Mouse (Mus musculus): ENCODE data around the gene Ascl3. TPM values are rescaled to one million over a fixed set of nuclear protein-coding genes. Genes with fewer than 3 reads are reported as not detected.

The Ascl3 gene
- under 1 TPM in 2 of 4 experiments, not detected in 2; 0.46 to 0.99 TPM for total RNA-seq (2022)

DNA sequence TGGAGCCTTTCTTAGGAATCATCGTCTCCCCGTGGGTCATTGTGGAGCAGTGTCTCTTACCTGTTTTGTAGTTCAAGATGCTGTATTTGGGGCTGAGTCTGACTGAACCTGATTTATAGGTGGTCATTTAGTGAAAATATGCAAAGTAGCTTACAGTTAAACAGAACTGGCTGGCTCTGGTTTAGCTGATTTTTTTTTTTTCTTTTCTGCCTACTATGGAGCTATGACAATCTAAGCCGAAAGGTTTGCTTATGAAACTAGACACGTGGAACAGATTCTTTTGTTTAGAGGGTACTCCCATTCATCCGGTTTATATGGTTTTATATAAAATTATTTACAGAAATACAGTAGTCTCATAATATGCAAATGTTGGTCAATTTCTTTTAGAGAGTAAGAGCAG is at the start of gene Ascl3:
Gene Ascl3, minus strand, starts transcription at position 101 of the 400 bp plus-strand sequence.
- no peak for DNase-seq

DNA sequence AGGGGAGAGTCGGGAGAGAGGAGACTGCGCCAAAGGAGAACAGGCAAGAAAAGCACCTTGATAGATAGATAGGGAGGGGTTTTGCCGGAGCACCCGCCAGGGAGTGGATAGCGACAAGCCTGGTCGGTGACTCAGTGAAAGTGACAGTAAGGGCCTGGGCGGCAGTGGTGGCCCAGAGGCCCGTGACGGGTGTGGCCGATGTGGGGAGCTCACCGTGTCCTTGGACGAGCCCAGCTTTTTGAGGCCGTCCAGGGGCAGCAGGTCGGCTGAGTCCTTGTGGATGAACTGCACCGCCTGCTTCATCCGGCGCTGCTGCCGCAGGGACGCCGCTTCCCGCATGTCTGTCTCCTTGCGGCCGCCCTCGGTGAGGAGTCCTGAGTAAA is 49.6 kb upstream of the Ascl3 start:
- no peak for DNase-seq

DNA sequence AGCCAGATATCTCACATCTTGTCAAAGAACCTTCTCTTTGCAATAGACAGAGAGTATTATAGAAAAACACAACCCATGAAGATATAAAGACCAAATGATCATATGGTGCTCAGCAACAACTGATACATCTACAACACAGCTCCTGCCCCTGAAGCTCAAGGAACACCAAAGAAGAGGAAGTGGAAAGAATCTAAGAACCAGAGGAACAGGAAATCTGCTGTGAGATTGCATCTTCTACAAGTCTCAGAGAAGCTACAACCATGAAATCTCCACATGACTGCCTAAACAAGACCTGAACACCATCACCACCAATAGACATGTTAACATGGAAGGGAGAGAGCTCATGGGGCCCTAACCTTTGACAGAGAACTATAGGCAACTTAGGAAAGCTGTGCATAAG is 40.7 kb upstream of the Ascl3 start:
- no peak for DNase-seq

DNA sequence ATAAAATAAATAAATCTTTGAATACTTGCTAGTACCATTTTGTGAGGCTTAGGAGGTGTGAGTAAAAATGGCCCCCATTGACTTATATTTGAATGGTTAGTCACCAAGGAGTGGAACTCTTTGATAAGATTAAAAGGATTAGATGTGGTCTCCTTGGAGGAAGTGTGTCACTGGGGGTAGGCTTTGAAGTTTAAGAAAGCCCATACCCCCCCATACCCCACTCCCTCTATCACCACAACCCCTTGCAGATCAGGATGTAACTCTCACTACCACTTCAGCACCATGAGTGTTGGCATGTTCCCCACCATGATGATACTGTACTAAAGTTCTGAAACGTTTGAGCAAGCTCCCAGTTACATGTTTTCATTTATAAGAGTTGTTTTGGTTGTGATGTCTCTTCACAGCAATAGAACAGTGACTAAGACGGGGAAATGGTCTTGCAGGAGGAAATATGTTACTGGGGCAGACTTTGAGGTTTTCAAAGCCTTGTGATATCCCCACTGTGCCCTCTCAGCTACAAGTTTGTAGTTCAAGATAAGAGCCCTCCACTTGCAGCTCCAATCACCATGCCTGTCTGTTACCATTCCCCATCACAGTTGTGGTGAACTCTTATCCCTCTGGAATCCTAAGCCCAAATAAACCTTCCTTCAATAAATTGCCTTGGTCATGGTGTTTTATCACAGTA is 37.3 kb upstream of the Ascl3 start:
- no peak for DNase-seq

DNA sequence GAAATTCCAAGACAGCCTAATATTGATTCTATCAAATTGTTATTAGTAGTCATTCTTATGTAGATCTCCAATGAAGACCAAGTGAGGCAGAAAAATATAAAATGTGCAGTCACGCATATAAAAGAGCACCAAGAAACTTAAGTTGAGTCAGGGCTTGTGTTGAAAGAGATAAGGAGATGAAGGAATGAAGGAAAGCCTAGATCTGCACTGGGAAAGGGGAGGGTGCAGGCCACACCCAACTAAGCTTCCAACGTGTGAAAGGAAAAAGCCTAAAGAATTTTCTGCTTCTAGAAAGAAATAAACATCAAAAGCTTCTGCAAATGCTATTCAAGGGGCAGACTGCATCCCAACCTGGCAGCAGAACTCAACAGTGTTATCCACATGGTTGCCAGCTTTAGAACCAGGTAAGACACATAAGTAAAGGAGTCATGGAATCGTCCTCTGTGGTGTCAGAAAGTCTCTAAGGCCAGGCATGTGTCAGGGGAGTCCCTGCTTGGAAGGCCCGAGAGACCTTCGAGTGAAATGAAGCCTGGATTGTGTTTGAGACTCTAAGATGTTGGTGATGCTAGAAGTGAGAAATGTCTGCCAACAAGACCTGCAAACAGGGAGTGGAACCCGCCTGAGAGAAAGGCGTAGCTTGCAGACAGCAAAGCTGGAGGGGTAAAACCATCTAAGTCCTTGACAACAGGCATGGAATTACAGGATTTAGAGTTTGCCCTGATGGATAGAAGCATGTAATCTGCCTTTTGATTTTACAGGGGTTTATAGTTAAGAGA is 36.2 kb upstream of the Ascl3 start:
- no peak for DNase-seq

DNA sequence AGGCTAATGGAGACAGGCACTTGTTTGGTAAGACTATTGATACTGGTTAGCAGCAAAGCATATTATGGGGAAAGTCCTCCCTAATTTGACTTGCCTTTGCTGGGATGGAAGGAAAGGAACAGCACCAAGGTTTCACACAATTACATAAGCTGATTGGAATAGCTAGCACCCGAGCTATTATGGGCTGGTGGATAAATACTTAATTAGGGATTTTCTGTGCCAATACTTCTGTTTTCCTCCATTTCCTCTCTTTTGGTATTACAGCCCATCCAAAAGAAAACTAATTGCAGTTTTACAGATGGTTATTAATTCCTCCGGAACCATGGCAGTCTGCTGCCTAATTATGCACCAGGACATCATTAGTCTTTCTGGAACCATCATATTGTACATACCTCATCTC is 32.5 kb upstream of the Ascl3 start:
- DNase-seq, result no peak

DNA sequence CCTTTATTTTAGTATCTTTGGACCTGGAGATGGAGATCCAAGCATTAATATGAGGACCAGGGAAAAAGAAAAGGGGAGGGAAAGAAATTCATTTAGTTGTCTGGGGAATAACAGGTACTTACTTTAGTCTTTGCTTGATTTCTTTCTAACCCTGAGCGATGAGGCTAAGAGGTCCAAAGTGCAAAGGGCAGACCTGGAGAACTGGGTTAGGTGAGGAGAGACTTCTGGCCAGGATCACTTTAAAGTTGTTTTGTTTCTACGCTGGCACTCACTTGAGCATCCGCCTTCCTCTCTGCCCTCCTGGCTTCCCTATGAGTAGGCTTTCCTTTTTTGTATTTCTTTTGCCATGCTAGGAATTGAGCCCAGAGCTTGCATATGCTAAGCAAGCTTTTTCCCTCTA is 24.8 kb upstream of the Ascl3 start:
- DNase-seq, result no peak

DNA sequence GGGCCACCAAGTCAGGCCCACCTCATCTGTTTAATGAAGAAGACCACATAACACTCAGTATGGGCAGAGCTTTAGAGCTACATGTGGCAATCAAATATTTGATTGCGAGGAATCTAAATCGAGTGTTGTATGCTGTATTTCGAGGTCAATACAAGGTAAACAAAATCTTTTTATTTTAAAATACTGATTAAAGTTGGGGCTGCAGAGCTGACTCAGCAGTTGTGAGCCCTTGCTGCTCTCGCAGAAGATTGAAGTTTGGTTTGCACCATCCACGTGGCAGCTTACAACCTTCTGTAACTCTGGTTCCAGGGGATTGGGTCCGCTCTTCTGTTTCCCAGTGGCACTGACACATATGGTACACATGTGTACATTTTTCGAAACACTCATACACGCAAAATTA is 22.5 kb upstream of the Ascl3 start:
- DNase-seq, result no peak

DNA sequence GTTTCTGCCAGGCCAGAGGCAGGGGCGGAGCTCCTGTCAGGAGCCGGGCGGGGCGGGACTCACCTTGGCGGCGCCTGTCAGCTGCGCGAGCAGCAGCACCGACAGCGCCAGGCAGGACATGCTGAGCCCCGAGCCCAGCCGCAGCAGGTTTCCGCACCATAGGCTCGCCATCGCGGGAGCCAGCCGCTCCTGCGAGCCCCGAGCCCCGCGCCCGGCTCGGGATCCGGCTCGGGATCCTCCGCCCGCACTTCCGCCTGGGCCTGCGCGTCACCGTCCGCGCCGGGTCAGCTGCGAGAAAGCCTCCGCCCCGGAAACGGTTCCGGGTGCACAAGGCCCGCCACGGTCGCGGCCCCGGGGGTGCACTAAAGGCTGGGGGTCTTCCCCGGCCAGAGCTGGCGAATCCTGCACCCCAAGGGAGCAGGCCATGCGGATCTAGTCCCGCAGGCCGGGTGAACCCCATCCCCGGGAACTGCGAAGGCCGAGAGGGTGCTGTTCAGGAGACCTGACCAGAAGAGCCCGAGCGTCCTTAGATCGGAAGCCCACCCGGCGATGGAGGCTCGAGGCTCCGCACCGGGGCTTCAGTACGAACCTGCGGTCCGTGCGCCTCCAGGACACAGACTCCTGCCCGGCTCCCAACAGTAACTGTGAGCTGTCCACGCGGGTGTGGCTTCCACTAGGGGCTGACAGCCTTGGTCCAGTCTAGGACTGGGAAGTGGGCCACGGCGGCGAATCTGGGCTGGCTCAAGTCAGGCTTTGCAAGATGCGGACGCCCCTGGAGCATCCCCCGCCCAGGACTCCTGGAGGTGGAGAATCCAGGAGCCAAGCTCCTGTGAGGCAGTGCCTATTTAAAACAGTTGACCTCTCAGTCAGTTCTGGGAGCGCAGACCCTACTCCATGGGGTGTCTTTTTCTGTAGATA is 20.7 kb upstream of the Ascl3 start, which contains the start of gene Tmem9b:
Gene Tmem9b, minus strand, starts transcription at position 868 of the 918 bp plus-strand sequence.
- DNase-seq, result peak; percentile 70

DNA sequence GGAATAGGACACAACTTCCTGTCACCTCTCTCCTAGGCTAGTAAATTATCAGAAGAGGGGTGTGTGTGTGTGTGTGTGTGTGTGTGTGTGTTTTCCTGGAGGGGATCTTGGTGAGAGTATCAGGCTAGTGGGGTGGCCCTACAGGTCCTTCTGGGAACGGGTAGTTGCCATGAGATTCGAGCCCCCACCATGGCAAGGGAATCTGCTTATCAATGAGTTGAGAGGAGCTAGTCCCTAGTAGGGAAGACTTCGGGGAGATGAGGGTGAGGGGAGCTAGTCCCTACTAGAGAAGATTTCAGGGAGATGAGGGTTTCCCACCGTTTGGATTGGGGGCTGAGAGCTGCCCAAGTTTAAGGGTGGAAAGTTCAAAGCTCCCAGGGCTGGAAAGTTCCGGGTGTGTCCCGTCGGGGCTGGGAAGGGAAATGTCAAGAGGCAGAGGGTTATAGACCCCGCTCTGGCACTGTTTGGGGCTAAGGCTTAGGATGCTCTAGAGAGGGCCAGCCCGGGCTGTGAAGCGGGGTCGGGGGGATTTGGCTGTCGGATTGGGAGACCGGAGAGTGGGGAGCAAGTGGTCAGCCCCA is 20.0 kb upstream of the Ascl3 start:
- no peak for DNase-seq

DNA sequence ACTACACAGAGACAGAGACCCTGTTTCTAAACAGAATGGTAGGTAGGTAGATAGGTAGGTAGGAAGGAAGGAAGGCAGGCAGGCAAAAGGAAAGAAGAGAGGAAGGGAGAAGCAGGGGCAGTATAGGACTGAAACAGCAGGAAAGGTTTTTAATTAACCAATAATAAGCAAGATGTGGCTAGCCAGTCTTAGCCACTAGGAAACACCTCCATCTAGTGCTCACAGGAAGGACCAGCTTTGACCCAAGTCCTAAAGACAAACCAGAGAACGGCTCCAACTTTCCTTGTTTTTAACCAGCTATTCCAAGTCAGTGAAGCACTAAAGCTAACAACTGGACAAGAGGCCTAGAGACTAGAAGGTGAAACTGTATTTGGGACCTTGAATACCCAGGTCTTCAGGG is 16.2 kb upstream of the Ascl3 start:
- DNase-seq, result no peak

DNA sequence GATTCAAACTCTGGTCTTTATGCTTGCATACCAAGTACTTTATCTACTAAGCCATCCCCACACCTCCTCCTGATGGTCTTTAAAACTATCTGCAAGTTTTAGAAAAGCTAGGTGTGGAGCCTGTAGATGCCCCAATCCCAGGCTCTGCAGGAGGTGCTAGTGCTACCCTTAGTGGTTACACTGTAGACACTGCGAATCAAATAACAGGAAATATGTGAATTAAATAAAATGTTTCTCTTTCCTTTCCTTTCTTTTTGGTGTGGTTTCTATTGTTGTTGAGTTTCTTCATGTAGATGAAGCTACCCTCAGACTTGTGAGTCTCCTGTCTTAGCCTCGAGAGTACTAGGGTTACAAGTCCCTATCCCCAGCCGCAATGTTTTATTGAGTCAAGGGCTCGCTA is 10.2 kb upstream of the Ascl3 start:
- DNase-seq, result no peak

DNA sequence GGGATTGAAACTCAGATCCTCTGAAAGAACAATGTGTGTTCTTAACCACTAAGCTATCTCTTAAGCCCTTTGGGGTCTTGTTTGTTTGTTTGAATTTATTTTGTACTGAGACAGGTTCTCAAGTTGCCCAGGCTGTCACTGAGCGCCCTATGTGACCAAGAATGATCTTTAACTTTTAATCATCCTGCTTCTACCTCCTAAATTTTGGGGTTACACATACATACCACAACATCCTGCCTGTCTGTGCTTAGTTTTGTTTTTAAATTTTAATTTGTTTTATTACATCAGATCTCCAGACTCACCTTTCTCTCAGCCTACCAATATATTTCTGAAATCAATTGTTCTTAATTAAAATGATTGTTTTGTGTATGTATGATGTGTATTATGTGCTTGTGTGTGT is 9.5 kb upstream of the Ascl3 start:
- no peak for DNase-seq

DNA sequence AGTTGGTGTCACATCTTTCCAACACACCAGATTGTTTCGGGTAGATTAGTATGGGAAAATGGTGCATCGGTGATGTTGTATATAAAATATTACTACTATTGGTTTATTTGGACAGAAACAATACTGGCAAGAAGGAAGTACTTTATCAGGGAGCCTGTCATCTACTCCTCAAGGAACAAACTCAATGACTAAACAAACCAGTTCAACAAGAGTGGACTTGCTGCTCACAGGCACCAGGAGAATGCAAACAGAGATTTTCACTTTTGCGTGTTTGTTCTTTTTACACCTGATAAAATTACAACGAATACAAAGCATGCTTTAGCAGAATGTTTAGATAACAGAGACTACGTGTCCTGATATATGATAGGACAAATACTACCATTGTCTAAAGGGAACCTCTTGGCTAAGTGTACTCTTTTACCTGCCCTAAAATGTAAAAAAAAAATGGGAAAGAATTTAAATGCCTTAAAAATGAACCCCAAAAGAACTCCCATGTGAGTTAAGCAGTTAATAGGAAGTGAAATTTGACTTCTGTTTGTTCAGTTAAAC is 8.4 kb upstream of the Ascl3 start:
- DNase-seq, result no peak

DNA sequence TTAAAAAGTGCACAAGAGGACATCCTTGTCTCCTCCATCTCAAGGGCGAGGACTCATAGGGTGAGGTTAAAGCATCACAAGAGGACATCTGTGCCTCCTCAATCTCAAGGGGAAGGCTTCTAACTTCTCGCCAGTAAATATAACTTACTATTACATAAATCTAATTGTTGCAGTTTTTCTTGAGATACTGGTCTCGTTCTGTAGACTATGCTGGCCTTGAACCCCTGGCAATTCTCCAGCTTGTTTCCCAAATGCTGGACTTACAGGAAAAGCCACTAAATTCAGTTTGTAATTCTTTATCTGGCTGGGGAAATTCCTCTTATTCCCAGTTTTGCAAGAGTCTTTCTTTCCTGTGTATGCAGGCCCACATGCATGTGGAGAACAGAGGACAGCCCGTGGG is 3.3 kb upstream of the Ascl3 start:
- no peak for DNase-seq

DNA sequence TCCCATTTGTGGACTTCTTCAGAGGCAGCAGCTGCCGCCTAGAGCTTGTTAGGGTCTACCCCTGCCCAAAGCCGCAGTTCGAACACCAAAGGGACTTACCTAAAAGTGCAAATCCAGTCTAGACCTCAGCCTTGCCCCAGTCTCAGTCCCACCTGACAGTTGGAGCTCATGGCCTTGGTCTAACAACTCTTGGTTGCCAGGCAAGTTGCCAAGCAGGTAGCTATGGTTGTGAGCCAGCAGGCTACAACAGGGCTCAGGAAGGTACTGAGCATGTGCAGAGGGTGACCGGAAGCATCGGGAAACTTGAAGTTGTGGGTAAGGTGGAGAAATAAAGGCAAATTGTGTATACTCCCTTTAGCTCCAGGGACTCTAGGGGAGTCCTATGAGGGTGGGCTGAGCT is 7.8 kb downstream of the Ascl3 start, which contains the start of gene BC051019:
Gene BC051019, minus strand, starts transcription at position 154 of the 400 bp plus-strand sequence.
- DNase-seq, result no peak

DNA sequence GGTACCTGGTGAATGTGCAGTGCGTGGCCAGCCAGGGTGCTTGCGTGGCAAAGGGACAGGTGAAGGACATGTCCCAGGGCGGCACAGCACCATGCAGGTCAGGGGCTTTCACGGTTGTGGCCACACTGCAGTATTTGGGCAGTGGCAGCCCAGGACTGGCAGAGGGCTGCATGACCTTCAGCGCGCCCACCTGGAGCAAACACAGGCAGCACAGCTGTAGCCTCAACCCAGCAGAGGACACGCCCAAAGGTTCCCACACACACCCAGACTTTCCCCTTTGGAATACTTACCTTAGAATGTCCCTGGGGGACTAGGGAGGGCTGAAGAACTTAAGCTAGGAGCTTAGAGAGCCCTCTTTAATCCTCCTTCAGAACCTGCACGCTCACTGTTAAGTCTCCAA is 8.4 kb downstream of the Ascl3 start:
- DNase-seq, result no peak

DNA sequence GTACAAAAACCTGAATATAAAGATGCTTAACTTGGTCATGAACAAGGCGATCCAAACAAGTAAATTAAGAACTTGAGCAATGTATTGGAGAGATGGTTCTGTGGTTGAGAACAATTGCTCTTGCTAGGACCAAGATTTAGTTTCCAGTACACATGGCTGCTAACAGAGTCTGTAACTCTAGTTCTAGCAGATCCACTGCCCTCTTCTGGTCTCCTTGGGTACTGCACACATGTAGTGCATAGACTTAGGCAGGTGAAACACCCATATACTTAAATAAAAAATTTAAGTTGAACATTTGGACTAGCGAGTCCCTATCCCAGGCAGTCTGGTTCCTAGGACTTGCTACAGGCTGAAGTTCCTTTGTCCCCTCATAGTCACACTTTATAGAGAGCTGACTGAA is 8.9 kb downstream of the Ascl3 start:
- DNase-seq, result no peak

DNA sequence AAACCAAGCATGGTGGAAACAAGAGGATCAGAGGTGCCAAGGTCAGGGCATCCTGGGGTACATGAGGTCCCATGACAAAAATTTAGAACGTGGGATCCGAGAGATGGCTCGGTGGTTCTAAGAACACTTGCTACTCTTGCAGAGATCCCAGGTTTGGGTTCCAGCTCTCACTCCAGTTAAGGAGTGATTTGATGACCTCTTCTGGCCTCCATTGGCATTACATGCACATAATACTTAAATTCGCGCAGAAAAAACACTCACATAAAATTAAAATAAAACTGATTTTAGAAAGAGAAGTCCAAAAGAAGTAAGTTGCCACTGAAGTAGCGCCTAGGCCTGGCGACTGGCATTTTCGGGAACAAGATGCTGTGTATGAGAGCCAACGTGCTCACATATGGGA is 12.2 kb downstream of the Ascl3 start:
- DNase-seq, result no peak

DNA sequence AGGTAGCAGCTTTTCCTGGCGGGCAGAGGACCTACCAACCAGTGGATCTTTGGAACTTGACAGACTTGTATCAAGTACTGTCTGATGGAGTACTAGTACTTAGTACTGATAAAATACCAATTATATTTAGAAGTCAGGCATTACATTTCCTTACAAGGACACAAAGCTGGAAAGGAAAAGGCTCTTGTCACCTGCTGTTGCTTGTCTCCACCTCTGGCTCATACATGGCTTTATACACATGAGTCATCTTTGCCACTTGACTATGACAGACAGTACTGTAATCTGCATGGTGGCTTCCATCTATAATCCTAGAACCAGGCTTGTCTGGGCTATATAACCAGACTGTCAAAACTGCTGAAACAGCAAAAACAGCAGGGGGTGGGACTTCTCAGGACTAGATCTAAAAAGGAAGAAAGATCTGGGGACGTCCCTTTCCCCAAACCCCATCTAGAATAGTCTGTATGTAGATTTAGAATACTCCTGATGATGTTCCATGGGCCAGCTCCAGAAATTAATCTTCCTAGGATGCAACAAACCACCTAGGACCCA is 18.0 kb downstream of the Ascl3 start:
- no peak for DNase-seq

DNA sequence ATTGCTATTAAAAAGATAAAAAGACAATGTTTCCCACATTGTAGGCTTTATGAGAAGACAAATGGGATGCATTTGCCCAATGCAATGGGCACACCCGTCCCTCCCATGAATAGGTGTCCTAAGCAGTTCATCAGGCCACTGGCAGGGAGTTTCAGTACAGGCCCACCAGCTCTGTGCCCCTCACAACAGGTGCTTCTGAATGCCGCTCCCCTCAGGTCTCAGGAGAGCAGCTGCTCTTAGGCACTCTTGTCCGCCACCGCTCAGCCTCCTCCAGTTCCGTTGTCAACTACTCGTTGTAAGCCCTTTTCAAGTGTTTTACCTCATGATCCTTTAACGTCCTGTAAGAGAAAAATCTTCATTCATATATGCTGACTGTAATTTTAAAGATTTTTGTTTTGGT is 19.3 kb downstream of the Ascl3 start:
- DNase-seq, result no peak

DNA sequence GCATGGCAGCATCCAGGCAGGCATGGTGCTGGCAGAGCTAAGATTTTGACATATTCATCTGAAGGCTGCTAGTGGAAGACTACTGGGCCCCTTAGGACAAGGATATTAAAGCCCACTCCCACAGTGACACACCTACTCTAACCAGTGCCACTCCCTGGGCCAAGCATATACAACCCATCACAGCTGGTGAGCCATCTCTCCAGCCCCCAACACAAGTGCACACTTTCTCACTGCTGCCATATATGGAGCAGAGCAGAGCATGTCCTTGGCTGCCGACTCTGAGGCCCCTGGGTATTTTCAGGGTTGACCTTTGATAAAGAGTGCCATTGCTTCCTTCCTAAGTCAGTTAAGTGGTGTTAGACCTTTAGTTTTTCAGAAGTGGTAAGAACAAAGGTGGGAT is 21.5 kb downstream of the Ascl3 start:
- DNase-seq, result no peak

Data from adrenal gland, adult 8-10 months (tissue).